In genomic region chr7:127018416-127019305, GRCm38 (mm10) we compare ENCODE assay signal across 10 mouse cellular contexts. TPM values are rescaled to one million over a fixed set of nuclear protein-coding genes. Genes with fewer than 3 reads are reported as not detected.
DNase-seq lines count a peak whose midpoint lies in the region; ATAC-seq and TF ChIP-seq lines count a peak whose summit lies in the region.
"Had no signal": no experiment of that assay in that cellular context is flagged by ENCODE, and none has a peak within 500 bp of the region (broad histone marks: within the 10 kb centered on the region; RNA-seq: fewer than 3 reads in every experiment).

No protein-coding gene starts in this region.

- no peaks in the 10 kb centered on the region for H3K27me3 ChIP-seq in intestine, embryonic 14.5 days (replicated peaks; ENCODE audit: control insufficient read depth, insufficient read depth, low read length)
- H3K27me3 ChIP-seq in intestine, postnatal 0 days (replicated peaks; ENCODE audit: control insufficient read depth, insufficient read depth, low read length) = no peaks in the 10 kb centered on the region
- H3K27me3 ChIP-seq in embryonic facial prominence, embryonic 10.5 days (replicated peaks; ENCODE audit: low read depth, poor library complexity, severe bottlenecking) = no peaks in the 10 kb centered on the region
- H3K27me3 ChIP-seq in heart, embryonic 16.5 days (ENCODE audit: control insufficient read depth, insufficient read depth, low read length) = no peaks in the 10 kb centered on the region
- no peaks in the 10 kb centered on the region for H3K27me3 ChIP-seq in midbrain, embryonic 14.5 days (ENCODE audit: control insufficient read depth, insufficient read depth, low read length)

- no peak overlapping the region; the same call in 1 of the 2 replicates for H3K27ac ChIP-seq in intestine, embryonic 14.5 days (ENCODE audit: low read depth)
- no peak overlapping the region for H3K27ac ChIP-seq in intestine, postnatal 0 days (ENCODE audit: low read depth, low read length)
- peak overlapping the region; percentile 97 for H3K27ac ChIP-seq in embryonic facial prominence, embryonic 10.5 days (replicated peaks)
- peak overlapping the region; percentile 99; the same call in 1 of the 2 replicates for H3K27ac ChIP-seq in heart, embryonic 16.5 days (ENCODE audit: low read length)
- H3K27ac ChIP-seq in midbrain, embryonic 14.5 days (replicated peaks; ENCODE audit: low read depth, low read length) = no peak overlapping the region

- no peaks in the 10 kb centered on the region for H3K9me3 ChIP-seq in intestine, embryonic 14.5 days (ENCODE audit: control insufficient read depth, low read length)
- no peaks in the 10 kb centered on the region for H3K9me3 ChIP-seq in intestine, postnatal 0 days (ENCODE audit: control insufficient read depth)
- H3K9me3 ChIP-seq in embryonic facial prominence, embryonic 10.5 days = no peaks in the 10 kb centered on the region
- no peaks in the 10 kb centered on the region for H3K9me3 ChIP-seq in heart, embryonic 16.5 days (replicated peaks; ENCODE audit: control insufficient read depth, low read length)
- no peaks in the 10 kb centered on the region for H3K9me3 ChIP-seq in midbrain, embryonic 14.5 days (ENCODE audit: control insufficient read depth, low read length)
- H3K9me3 ChIP-seq: G1E had no signal

- no peak for ATAC-seq in intestine, embryonic 14.5 days (replicated peaks; ENCODE audit: low FRiP score, low TSS enrichment, low read depth)
- no peak for ATAC-seq in intestine, postnatal 0 days
- no peak for ATAC-seq in heart, embryonic 16.5 days (replicated peaks; ENCODE audit: extremely low read depth, insufficient read depth, low FRiP score)
- ATAC-seq in midbrain, embryonic 14.5 days (ENCODE audit: low FRiP score, low TSS enrichment) = no peak
- ATAC-seq in CD4-positive, CD25-positive, alpha-beta regulatory T cell, adult 4 months = no peak

- WGBS in intestine, embryonic 14.5 days = 61% methylated on average over 15 of the region's 15 CpGs
- WGBS in intestine, postnatal 0 days = 75% methylated on average over 15 of the region's 15 CpGs
- WGBS in embryonic facial prominence, embryonic 10.5 days = 70% methylated on average over 15 of the region's 15 CpGs
- WGBS in heart, embryonic 16.5 days = 73% methylated on average over 15 of the region's 15 CpGs
- WGBS in midbrain, embryonic 14.5 days = 89% methylated on average over 15 of the region's 15 CpGs

- H3K36me3 ChIP-seq in intestine, embryonic 14.5 days (ENCODE audit: control insufficient read depth, insufficient read depth, low read length) = peaks cover 32% of the 10 kb centered on the region
- peaks cover 17% of the 10 kb centered on the region for H3K36me3 ChIP-seq in intestine, postnatal 0 days (ENCODE audit: control insufficient read depth, insufficient read depth)
- H3K36me3 ChIP-seq in embryonic facial prominence, embryonic 10.5 days (replicated peaks) = peaks cover 52% of the 10 kb centered on the region
- H3K36me3 ChIP-seq in heart, embryonic 16.5 days (ENCODE audit: control insufficient read depth, insufficient read depth) = peaks cover 21% of the 10 kb centered on the region
- H3K36me3 ChIP-seq in midbrain, embryonic 14.5 days (ENCODE audit: control insufficient read depth, insufficient read depth, low read length) = peaks cover 40% of the 10 kb centered on the region

- H3K4me3 ChIP-seq in intestine, embryonic 14.5 days (ENCODE audit: low read depth, low read length) = 0 out of 2 replicates have a peak overlapping the region, but pooled peaks have one; percentile 6
- H3K4me3 ChIP-seq in intestine, postnatal 0 days (ENCODE audit: low read depth, low read length) = no peak overlapping the region
- H3K4me3 ChIP-seq in embryonic facial prominence, embryonic 10.5 days = peak overlapping the region; percentile 86
- H3K4me3 ChIP-seq in heart, embryonic 16.5 days (ENCODE audit: low read length) = no peak overlapping the region
- no peak overlapping the region for H3K4me3 ChIP-seq in midbrain, embryonic 14.5 days (replicated peaks; ENCODE audit: low read depth, low read length)

- H3K4me1 ChIP-seq in intestine, embryonic 14.5 days (replicated peaks; ENCODE audit: control insufficient read depth, insufficient read depth, low read length) = peaks cover 57% of the 10 kb centered on the region
- peaks cover 9% of the 10 kb centered on the region; the same call in 1 of the 2 replicates for H3K4me1 ChIP-seq in intestine, postnatal 0 days (replicated peaks; ENCODE audit: control insufficient read depth, insufficient read depth, low read length)
- H3K4me1 ChIP-seq in embryonic facial prominence, embryonic 10.5 days = peaks cover 95% of the 10 kb centered on the region
- H3K4me1 ChIP-seq in heart, embryonic 16.5 days (ENCODE audit: control insufficient read depth, insufficient read depth, low read length) = peaks cover 60% of the 10 kb centered on the region
- H3K4me1 ChIP-seq in midbrain, embryonic 14.5 days (ENCODE audit: control insufficient read depth, insufficient read depth, low read length) = peaks cover 49% of the 10 kb centered on the region

- 0 out of 2 replicates have a peak overlapping the region, but pooled peaks have one; percentile 16 for H3K4me2 ChIP-seq in intestine, embryonic 14.5 days (ENCODE audit: low read length)
- no peak overlapping the region; the same call in 1 of the 2 replicates for H3K4me2 ChIP-seq in intestine, postnatal 0 days (replicated peaks; ENCODE audit: low read depth)
- no peak overlapping the region for H3K4me2 ChIP-seq in heart, embryonic 16.5 days (ENCODE audit: low read depth, low read length)
- peak overlapping the region; percentile 84; the same call in 1 of the 2 replicates for H3K4me2 ChIP-seq in midbrain, embryonic 14.5 days (ENCODE audit: low read length)

- no peak overlapping the region for H3K9ac ChIP-seq in intestine, embryonic 14.5 days (ENCODE audit: low read length)
- H3K9ac ChIP-seq in intestine, postnatal 0 days (ENCODE audit: low read depth, low read length) = no peak overlapping the region
- peak overlapping the region; percentile 26; the same call in 1 of the 2 replicates for H3K9ac ChIP-seq in heart, embryonic 16.5 days (ENCODE audit: low read length)
- H3K9ac ChIP-seq in midbrain, embryonic 14.5 days (replicated peaks; ENCODE audit: low read length) = peak overlapping the region; percentile 80; the same call in 1 of the 2 replicates

- peak; percentile 45 for DNase-seq in intestine, embryonic 14.5 days (ENCODE audit: low spot score)
- no peak for DNase-seq in embryonic facial prominence, embryonic 10.5 days (ENCODE audit: low spot score)
- DNase-seq in midbrain, embryonic 14.5 days = no peak
- DNase-seq in c-Kit-positive CD71-positive TER-119-positive erythroid progenitor cells, embryonic 14.5 days (ENCODE audit: low spot score) = no peak
- DNase-seq in right cerebral cortex, postnatal 36 days (ENCODE audit: low spot score in 2 of 2) = no peak

- TF ChIP-seq CTCF in intestine, postnatal 0 days (IDR thresholded peaks at IDR 0.05; ENCODE audit: low read depth) = no peak

RNA-seq across cellular contexts. Expression of gene Pagr1a, which starts 1.5 kb away (rescaled TPM):
- 43.9 and 47.7 TPM in 2 replicates for polyA plus RNA-seq in intestine, embryonic 14.5 days (2014; fragmentation: Nextera tagmentation; extraction: Ambion mirVana)
- polyA plus RNA-seq in intestine, postnatal 0 days (2015; fragmentation: Nextera tagmentation; extraction: Ambion mirVana) = 26.4 and 37.5 TPM in 2 replicates
- 41.1 and 107 TPM in 2 replicates for polyA plus RNA-seq in embryonic facial prominence, embryonic 10.5 days (2016; fragmentation: Nextera tagmentation; extraction: Ambion mirVana)
- polyA plus RNA-seq in heart, embryonic 16.5 days (2015; fragmentation: Nextera tagmentation; extraction: Ambion mirVana) = 61.0 and 78.5 TPM in 2 replicates
- 21.2 and 38.3 TPM in 2 replicates for polyA plus RNA-seq in midbrain, embryonic 14.5 days (2014; fragmentation: Nextera tagmentation; extraction: Ambion mirVana)
- 10 to 100 TPM; 49.2 to 70.1 TPM for polyA plus RNA-seq in CD4-positive, CD25-positive, alpha-beta regulatory T cell, adult 4 months (2017; shearing (Covaris generic))

RNA-seq across cellular contexts. Expression of gene Gm42742, which starts 2.2 kb away (rescaled TPM):
- 41.8 and 46.3 TPM in 2 replicates for polyA plus RNA-seq in intestine, embryonic 14.5 days (2014; fragmentation: Nextera tagmentation; extraction: Ambion mirVana)
- polyA plus RNA-seq in intestine, postnatal 0 days (2015; fragmentation: Nextera tagmentation; extraction: Ambion mirVana) = 15.7 and 27.1 TPM in 2 replicates
- 37.7 and 92.9 TPM in 2 replicates for polyA plus RNA-seq in embryonic facial prominence, embryonic 10.5 days (2016; fragmentation: Nextera tagmentation; extraction: Ambion mirVana)
- 15.4 and 38.5 TPM in 2 replicates for polyA plus RNA-seq in heart, embryonic 16.5 days (2015; fragmentation: Nextera tagmentation; extraction: Ambion mirVana)
- 53.4 and 64.6 TPM in 2 replicates for polyA plus RNA-seq in midbrain, embryonic 14.5 days (2014; fragmentation: Nextera tagmentation; extraction: Ambion mirVana)
- 10 to 100 TPM; 12.5 to 49.1 TPM for polyA plus RNA-seq in CD4-positive, CD25-positive, alpha-beta regulatory T cell, adult 4 months (2017; shearing (Covaris generic))

RNA-seq across cellular contexts. Expression of gene Prrt2, which starts 2.4 kb away (rescaled TPM):
- 9.2 and 9.5 TPM in 2 replicates for polyA plus RNA-seq in intestine, embryonic 14.5 days (2014; fragmentation: Nextera tagmentation; extraction: Ambion mirVana)
- 2.5 and 2.7 TPM in 2 replicates for polyA plus RNA-seq in intestine, postnatal 0 days (2015; fragmentation: Nextera tagmentation; extraction: Ambion mirVana)
- polyA plus RNA-seq in embryonic facial prominence, embryonic 10.5 days (2016; fragmentation: Nextera tagmentation; extraction: Ambion mirVana) = 2.7 and 3.4 TPM in 2 replicates
- 1.6 and 2.4 TPM in 2 replicates for polyA plus RNA-seq in heart, embryonic 16.5 days (2015; fragmentation: Nextera tagmentation; extraction: Ambion mirVana)
- 21.8 and 28.9 TPM in 2 replicates for polyA plus RNA-seq in midbrain, embryonic 14.5 days (2014; fragmentation: Nextera tagmentation; extraction: Ambion mirVana)
- polyA plus RNA-seq in CD4-positive, CD25-positive, alpha-beta regulatory T cell, adult 4 months (2017; shearing (Covaris generic)) = 1 to 10 TPM; 2.6 to 3.3 TPM

RNA-seq across cellular contexts. Expression of gene Pagr1b, which starts 2.4 kb away (rescaled TPM):
- 0.45 and 0.86 TPM in 2 replicates for polyA plus RNA-seq in intestine, embryonic 14.5 days (2014; fragmentation: Nextera tagmentation; extraction: Ambion mirVana)
- polyA plus RNA-seq in intestine, postnatal 0 days (2015; fragmentation: Nextera tagmentation; extraction: Ambion mirVana) = 0.68 TPM in 1 of 2 replicates, not detected in the other
- 0.78 TPM in 1 of 2 replicates, not detected in the other for polyA plus RNA-seq in embryonic facial prominence, embryonic 10.5 days (2016; fragmentation: Nextera tagmentation; extraction: Ambion mirVana)
- 0.75 TPM in 1 of 2 replicates, not detected in the other for polyA plus RNA-seq in heart, embryonic 16.5 days (2015; fragmentation: Nextera tagmentation; extraction: Ambion mirVana)
- not detected in 2 replicates for polyA plus RNA-seq in midbrain, embryonic 14.5 days (2014; fragmentation: Nextera tagmentation; extraction: Ambion mirVana)
- polyA plus RNA-seq in CD4-positive, CD25-positive, alpha-beta regulatory T cell, adult 4 months (2017; shearing (Covaris generic)) = 1 to 10 TPM; 1.3 to 2.4 TPM
- polyA plus RNA-seq: liver, embryonic 16.5 days had no signal

RNA-seq across cellular contexts. Expression of gene Mvp, which starts 4.2 kb away (rescaled TPM):
- 27.4 and 29.6 TPM in 2 replicates for polyA plus RNA-seq in intestine, embryonic 14.5 days (2014; fragmentation: Nextera tagmentation; extraction: Ambion mirVana)
- 79.8 and 81.0 TPM in 2 replicates for polyA plus RNA-seq in intestine, postnatal 0 days (2015; fragmentation: Nextera tagmentation; extraction: Ambion mirVana)
- 4.1 TPM in 2 replicates for polyA plus RNA-seq in embryonic facial prominence, embryonic 10.5 days (2016; fragmentation: Nextera tagmentation; extraction: Ambion mirVana)
- polyA plus RNA-seq in heart, embryonic 16.5 days (2015; fragmentation: Nextera tagmentation; extraction: Ambion mirVana) = 15.9 and 20.6 TPM in 2 replicates
- polyA plus RNA-seq in midbrain, embryonic 14.5 days (2014; fragmentation: Nextera tagmentation; extraction: Ambion mirVana) = 1.7 and 3.1 TPM in 2 replicates
- polyA plus RNA-seq in CD4-positive, CD25-positive, alpha-beta regulatory T cell, adult 4 months (2017; shearing (Covaris generic)) = 10 to 100 TPM; 13.7 to 20.9 TPM

Comparison
In these comparisons a context has a peak if more than half of its experiments do, and no peak if none do; other contexts are left out.
1. H3K4me2 ChIP-seq: peak in intestine, embryonic 14.5 days (single experiment) and midbrain, embryonic 14.5 days (single experiment); none in intestine, postnatal 0 days (single experiment) and heart, embryonic 16.5 days (single experiment).
2. H3K4me3 ChIP-seq: peak in intestine, embryonic 14.5 days (single experiment) and embryonic facial prominence, embryonic 10.5 days (single experiment); none in intestine, postnatal 0 days (single experiment), heart, embryonic 16.5 days (single experiment) and midbrain, embryonic 14.5 days (single experiment).
3. H3K27ac ChIP-seq: peak in embryonic facial prominence, embryonic 10.5 days (single experiment) and heart, embryonic 16.5 days (single experiment); none in intestine, embryonic 14.5 days (single experiment), intestine, postnatal 0 days (single experiment) and midbrain, embryonic 14.5 days (single experiment).
4. H3K9ac ChIP-seq: peak in heart, embryonic 16.5 days (single experiment) and midbrain, embryonic 14.5 days (single experiment); none in intestine, embryonic 14.5 days (single experiment) and intestine, postnatal 0 days (single experiment).